17 mouse cellular contexts compared by ENCODE assay signal in the genomic region with DNA sequence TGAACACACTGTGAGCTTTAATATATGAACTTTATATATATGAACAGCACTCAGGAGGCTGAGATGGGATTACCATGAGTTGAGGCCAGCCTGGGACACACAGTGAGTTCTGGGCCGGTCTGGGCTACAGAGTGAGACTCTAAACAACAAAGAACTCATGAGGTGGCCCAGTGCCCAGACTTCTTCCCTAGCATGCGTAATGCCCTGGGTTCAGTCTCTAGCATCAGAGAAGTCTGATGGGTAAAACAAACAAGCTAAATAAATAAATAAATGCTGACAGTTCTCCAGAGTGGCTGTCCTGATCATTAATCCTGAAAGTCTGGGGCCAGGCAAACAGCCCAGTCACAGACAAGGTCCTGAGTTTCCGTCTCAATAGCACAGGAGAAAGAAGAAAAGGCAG. TPM values are rescaled to one million over a fixed set of nuclear protein-coding genes. Genes with fewer than 3 reads are reported as not detected.
DNase-seq lines count a peak whose midpoint lies in the region; ATAC-seq and TF ChIP-seq lines count a peak whose summit lies in the region.
"Had no signal": no experiment of that assay in that cellular context is flagged by ENCODE, and none has a peak within 500 bp of the region (broad histone marks: within the 10 kb centered on the region; RNA-seq: fewer than 3 reads in every experiment).

No protein-coding gene starts in this region.

- no peak for TF ChIP-seq CTCF in brain, embryonic 14.5 days (IDR thresholded peaks at IDR 0.05; ENCODE audit: borderline replicate concordance, extremely low read depth, insufficient read depth, insufficient read length)

- ATAC-seq in frontal cortex, adult (ENCODE audit: low TSS enrichment) = no peak
- ATAC-seq: inflammation-experienced regulatory T-cells, adult 6 months had no signal

- no peak for TF ChIP-seq POLR2A in brain, embryonic 14.5 days (IDR thresholded peaks at IDR 0.05; ENCODE audit: borderline replicate concordance, extremely low read depth, insufficient read depth, insufficient read length, poor library complexity, severe bottlenecking)

- DNase-seq in layer of hippocampus, postnatal 10 days (ENCODE audit: low spot score in 2 of 2) = peak; percentile 18 to 34
- no peak for DNase-seq in layer of hippocampus, adult 9-10 months (ENCODE audit: low spot score)
- peak; percentile 65 for DNase-seq in lung, postnatal 10 days
- DNase-seq in lung, postnatal 25 days (ENCODE audit: low spot score) = no peak
- peak; percentile 9 for DNase-seq in Muller cell, postnatal 12 days (ENCODE audit: inconsistent ontology term)
- DNase-seq in brain, embryonic 14.5 days (ENCODE audit: low read depth) = peak; percentile 46
- DNase-seq: adrenal gland, adult 2 months; B cell, adult 2 months; cerebellum, adult 9-10 months; gastrocnemius, postnatal 25 days; heart, adult 2 months; kidney, adult 8-10 months; kidney, postnatal 25 days; thymus, adult 18-20 months; thymus, postnatal 4 days had no signal

RNA-seq across cellular contexts. Expression of a gene that starts 25.4 kb away (rescaled TPM):
- 10 to 100 TPM; 20.7 to 21.4 TPM for total RNA-seq in layer of hippocampus, postnatal 10 days (2021)
- polyA plus RNA-seq in brain, embryonic 14.5 days (2012; rRNA removed) = 3.4 and 7.5 TPM in 2 replicates

RNA-seq across cellular contexts. Expression of a gene that starts 50.4 kb away (rescaled TPM):
- 10 to 100 TPM; 63.6 to 65.1 TPM for total RNA-seq in layer of hippocampus, postnatal 10 days (2021)
- 57.8 and 60.8 TPM in 2 replicates for polyA plus RNA-seq in brain, embryonic 14.5 days (2012; rRNA removed)

Comparison
In these comparisons a context has a peak if more than half of its experiments do, and no peak if none do; other contexts are left out.
1. DNase-seq: peak in layer of hippocampus, postnatal 10 days (2 of 2), lung, postnatal 10 days (single experiment), Muller cell, postnatal 12 days (single experiment) and brain, embryonic 14.5 days (single experiment); none in layer of hippocampus, adult 9-10 months (single experiment) and lung, postnatal 25 days (single experiment).